Mouse (Mus musculus): ENCODE data around the gene Cib4. TPM values are rescaled to one million over a fixed set of nuclear protein-coding genes. Genes with fewer than 3 reads are reported as not detected.
A peak's percentile ranks its signal among the peaks of the same experiment; 100 is the strongest.

Cib4 gene
- total RNA-seq, 4 experiments from 2014 or later = 1.9 to 6.7 (median 3.7) TPM

DNA sequence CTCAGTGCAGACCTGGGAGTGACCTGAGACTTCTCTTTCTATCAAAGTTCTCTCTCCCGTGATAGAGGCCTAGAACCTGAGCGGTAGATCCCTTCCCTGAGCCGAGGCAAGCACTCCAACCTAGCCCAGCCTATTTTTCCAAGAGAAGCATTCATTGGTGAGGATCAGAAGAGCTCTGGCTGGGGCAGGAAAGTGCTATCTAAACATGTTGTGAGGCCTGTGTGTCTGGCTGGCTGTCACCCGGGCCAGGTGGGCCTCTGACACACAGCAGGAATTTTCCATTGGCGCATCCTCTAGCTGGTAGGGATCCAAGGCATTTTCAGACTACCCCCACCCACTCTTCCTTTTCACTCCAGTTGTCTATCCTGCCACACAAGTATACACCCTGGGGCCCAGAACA lies 26.2 kb upstream of the Cib4 start:
- no peak for DNase-seq

DNA sequence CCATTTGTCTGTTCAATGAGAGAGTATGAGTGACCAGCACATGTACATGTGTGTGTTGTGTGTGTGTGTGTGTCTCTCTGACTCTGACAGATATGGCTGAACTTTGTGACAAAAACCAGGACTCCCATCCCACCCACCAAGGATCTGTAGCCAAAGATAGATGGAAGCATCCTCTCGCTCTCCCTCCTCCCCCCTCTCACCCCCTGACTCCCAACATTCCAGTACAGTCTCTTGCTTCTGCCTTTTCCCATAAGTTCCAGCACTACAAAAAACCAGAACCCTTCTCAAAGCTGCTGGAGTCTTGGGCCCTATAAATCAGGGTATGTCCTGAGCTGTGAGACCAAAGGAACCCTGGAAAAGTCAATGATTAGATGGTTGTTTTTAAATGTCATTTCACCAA lies 22.8 kb upstream of the Cib4 start:
- DNase-seq = no peak

DNA sequence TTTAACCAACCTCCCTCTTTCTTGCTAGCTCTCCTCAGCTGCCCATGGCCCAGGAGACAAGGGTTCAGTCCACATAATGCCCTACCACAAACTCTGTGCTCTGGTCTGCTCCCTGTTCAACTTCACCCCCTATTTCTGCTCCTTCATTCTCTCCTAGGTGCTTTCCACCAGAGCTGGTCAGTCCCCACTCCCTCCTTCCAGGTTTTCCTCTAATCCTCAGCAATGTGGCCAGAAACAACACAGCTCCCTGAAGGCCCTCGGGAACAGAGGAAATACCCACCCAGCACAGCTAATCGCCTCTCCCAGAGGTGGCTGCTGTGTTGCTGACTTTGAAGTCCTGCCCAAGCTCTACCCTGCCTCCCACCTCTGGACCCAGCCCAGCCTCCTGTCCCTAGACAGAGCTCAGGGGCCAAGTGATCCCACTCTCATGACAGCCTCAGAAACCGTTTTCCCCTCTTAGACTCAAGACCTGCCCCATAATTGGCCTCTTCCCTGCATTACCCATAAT lies 14.4 kb upstream of the Cib4 start:
- DNase-seq = no peak

DNA sequence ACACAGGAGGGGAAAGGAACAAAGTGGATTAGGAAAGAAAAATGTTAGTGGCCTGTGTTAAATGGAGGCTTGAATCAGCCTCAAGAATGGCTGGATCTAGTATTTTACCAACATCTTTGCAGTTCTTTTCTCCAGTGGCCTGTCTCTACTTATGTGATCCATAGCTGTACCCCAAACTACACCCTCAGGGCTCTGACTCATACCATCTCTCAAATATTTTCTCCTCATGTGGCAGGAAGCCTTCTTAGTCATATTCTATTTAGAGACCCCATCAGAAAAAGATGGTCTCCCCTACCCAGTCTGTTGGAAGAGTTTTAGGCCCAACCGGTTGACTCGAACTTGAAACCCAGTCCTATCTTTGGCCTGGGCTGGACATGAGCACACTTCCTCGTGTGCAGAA lies 13.8 kb upstream of the Cib4 start:
- DNase-seq = no peak

DNA sequence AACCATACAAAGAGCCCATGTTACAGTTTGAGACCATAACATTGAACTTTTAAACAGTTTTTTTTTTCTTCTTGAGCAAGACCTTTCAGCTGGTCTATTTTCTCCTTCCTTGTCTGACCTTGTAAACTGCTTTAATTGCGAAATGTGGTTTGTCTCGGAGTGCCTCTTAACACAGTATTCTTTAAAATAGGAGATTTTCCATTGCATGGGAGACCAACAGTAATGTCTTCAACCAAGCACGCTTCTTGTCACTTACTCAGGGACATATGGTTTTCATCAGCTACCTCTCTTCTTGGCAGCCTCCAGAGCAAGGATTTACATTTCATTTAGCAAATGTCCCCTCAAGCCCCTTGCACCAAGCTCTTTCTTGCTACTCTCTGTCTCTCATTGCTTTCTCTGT lies 10.6 kb upstream of the Cib4 start:
- DNase-seq = no peak

DNA sequence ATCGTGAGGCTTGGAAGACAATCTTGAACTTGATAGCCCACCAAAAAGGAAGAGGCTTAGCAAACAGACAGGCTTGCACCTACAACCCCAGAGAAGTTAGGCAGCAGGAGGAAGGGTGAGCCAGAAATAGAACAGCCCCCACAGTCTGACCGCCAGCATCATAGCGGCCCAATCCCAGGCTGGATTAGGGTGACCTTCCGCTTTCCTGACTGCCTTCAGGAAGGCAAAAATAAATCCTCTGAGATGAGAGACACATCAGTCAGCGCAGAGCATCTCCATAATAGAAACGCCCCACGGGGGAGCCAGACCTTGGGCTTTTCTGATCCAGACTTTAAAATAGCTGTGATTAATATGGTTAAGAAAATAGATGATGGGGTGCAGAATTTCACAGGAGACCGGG lies 9.3 kb upstream of the Cib4 start:
- peak; percentile 69 for DNase-seq

DNA sequence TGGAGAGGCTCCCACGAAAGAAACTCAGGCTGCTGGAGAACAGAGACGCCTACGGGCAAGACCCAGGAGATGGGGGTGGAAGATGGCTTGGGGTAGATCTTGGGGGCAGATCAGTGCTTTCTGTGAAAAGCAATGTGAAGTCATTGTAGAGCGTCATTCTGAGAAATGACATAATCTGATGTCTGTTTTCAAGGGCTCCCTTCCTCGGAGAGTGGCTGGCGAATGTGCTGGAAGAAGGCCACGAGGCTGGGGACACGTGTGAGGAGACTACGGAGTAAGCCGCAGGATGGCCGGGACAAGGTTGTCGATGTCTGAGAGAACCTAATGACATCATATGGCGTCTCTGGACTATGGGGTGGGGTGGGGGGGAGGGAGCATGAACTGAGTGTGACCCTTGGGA lies 8.3 kb upstream of the Cib4 start:
- peak; percentile 77 for DNase-seq

DNA sequence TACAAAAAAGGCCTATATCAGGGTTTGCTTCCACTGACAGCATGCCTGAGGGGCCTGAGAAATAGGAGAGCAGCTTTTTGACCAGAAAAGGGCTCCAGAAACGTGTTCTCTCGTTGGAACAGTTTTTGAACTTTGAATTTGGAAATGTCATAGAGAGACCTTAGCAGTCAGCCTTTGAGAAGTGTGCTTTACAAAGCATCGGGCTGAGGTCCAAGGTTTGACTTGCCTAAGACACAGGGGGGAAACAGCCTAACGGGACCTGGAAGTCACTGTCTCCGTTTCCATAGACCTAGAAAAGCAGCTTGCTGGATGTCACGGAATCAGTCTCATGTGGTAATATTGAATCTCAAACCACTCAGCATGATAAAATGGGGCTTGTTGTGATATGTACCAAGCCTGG lies 6.4 kb upstream of the Cib4 start:
- DNase-seq = peak; percentile 62

DNA sequence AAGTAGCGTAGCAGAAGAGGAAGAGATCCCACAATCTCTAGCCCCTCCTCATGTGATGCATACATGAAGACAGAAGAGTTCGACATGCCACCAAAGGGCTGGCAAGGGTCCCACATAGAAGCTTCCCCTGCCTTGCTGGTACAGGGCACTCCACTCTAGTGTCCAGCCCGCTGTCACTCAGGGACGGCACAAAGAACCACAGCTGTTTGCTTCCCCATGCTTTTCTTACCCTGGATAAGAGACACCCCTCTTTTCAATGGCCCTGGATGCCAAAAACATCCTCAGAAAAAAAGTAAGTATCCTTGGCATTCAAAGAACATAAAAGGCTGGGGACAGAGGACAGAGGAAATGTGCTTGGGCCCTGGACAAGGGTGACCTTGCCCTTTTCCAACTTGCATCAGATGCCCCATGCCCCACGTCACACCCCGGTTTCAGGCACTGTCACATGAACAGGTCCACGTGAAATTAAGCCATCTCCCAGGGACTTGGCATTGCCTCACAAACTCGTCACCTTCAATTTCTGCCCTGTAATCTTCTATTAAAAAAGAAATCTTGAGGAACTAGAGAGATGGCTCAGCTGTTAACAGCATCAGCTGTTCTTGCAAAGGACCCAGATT lies 5.5 kb upstream of the Cib4 start:
- DNase-seq = peak; percentile 96

DNA sequence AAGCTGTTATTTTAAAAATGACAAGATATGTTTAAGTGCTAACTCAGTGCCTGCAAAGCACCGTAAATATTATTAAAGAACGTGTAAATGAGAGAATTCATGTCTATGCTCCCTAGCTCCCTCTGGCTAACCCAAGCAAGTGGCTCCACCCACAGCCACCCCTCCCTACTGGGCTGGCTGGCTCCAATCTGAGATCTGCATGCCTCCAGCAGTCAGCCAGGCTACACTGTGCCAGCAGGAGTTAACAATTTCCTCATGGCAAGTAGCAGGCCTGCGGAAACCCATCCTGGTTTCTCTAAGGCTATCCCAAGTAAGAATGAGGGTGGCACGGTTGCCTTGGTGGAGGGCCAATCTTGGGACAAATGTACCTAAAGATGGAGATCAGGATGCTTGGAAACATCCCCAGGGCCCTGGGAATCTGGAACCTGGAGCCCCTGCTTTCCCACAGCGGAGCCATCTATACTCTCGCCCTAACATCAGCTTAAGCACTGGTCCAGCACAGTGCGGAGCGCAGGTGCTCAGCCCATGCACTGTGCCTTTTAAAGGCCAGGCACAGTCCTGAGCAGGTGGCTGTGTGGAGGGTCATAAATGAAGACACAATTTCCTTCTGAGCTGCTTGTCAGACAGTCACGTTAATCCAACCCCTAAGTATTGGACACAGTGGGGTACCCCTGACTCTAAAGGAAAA lies 4.8 kb upstream of the Cib4 start:
- DNase-seq = peak; percentile 85

DNA sequence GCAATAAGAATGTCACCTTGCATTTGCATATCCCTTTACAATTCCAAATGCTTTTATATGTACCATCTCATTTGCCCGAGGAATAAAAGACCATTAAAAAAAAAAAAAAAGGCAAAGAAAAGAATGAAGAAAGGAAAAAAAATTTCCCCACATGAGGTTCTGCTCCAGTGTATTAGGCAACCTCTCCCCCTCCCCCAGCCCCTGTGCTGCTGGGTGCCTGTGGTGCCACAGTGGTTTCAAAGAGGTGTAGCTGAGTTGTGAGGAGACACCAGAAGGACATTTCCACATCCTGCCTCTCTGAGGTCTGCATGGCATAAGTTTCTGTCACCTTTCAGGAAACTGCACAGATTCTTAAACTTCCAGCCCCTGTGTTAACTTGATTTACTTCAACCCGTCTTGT lies 3.0 kb upstream of the Cib4 start:
- no peak for DNase-seq

DNA sequence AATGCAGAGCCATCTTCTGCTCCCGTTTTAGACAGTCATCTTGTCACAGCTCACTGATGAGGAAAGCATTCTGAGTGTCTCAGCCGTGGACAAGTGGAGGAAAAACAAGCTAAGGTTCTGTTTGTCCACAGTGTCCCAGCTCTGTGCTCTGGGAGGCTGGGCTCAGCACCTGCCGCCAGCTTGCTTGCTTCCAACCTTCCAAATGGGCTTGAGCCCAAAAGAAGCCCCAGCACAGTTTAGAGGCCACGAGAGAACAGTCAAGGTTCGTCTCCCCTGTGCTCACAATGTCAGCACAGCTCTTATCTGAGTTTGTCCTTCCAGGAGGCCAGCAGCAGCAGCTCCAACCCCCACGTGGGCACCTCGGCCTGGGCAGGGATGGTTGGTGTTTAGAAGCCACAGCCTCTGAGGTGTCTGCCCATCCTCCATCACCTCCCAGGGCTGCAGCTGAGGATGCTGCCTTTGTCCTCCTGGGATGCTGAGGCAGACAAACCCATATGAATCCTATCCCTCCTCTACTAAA lies 9.5 kb downstream of the Cib4 start:
- peak; percentile 79 for DNase-seq

DNA sequence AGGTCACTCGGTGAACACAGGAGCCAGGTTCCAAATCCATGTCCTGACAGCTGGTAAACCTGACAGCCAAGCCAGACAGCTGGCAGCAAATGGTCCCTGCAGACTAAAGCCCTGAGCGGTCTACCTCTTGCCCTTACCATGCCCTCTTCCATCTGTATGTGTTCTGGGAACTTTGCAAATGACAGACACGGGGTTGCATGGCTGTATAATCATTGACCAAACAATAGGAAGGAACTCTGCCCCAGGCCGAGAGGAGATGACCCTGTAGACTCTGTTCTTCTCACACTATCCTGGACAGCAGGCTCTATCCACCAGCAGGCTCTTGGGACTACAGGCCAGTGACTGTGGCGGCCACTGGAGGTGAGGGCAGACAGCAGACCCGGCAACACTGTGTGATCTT lies 11.0 kb downstream of the Cib4 start:
- DNase-seq = no peak

DNA sequence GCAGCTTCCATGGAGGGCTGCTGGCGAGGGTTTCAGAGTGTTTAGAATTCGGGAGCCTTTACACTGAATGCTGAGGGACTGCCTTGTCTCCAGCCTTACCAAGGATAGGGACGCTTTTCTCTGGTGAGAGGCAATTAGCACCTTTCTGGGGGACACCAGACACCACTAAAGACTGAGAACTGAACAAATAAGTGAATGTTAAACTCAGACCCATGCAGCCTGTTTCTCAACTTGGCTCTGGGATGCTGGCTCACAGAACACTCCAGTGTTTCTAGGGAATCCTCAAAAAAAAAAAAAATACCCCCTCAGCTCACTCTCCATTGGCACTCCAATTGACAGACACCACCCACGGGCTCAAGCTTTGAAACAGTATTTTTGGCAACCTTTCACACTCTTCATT lies 16.7 kb downstream of the Cib4 start:
- DNase-seq = no peak

DNA sequence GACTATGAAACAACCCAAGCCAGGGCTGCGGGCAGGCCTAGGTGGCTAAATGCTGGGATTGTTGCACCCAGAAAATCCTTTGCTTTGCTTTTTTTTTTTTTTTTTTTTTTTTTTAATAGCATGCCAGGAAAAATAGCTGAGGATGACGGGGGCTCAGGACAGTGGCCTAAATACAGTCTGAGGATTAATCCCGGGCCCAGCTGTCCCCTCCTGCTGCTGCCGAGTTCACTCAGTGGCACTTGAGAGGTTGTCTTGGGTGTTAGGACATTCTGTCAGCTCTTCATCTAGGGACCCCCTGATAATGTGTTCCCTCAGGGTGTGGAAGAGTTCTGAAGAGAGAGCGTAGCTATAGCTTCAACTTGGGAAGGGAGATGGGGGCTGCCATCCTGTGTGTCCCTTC lies 18.5 kb downstream of the Cib4 start:
- DNase-seq = no peak

DNA sequence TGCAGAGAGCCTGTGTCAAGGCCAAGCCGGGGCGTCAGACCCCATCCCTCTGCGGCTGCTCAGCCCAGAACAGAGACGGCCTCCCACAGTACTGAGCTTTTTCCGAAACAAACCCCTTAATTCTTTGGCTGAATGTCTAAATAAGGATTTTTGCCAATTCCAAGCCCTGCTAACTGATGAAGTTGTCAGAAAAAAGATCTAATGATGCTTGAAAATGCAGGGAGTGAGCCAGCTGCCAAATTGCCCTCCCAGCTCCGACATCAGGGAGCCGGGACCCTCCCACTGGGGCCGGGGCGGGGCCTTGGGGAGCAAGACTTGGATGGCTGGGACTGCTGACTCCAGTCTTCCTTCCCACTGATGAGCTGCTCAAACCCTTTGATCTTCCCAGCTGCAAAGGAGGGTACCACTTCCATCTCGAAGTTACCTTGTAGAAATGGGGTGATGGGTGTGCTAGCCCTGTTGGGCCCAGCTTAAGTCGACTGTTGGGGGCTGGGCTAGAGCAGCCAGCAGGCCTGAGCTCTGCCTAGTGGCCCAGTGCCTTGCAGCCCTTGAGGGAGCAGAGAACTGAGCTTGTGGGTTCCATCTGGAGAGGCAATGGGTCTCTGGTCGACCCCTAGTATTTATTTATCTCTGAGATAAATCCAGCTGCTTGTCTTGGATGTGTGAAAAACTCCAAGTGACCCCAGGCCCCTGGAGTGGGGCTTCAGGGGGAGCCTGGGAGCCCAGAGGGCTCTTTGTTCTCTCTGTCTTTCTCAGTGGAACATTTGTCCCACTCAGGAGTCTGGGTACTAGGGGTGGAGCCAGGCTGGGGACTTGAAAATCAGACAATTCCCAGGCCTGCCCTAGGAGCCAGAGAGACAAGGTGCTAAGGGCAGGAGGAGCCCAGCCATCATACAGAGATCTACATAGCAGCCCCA lies 19.5 kb downstream of the Cib4 start:
- no peak for DNase-seq

DNA sequence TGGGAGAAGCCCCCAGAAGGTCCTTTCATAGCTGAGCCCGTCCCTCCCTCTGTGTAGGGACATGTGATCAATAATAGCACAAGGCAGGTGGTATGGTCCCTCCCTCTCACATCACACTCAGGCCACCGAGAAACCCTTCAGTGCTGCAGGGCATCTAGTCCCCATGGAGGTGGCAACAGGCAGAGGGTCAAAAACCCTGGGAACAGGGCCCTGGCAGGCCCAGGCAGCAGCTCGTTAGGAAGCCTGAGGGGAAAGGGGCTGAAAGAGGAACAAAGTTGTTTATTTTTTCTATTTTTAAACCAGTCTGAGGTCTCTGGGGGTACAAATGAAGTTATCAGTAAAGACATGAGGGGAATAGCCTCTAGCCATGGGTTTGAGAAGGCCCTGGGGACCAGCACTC lies 21.4 kb downstream of the Cib4 start:
- DNase-seq = no peak

DNA sequence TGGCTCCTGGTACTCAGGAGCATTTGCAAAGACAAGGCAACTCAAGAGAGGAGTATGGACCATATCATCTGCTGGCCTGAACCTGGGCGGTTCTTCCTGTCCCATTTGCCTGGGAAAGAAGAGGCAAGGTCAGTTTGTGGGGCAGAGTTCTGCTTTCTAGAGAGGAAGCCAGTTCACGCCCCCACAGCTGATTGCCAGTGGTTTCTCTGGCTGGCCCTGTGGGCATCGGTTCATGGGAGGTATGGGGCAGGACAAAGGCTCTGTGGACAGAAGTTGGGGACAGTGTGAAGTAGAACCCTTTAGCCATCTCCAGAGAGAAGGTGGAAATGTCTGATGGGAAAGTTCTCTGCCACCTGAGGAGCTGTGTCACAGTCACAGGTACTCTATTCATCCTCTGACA lies 22.5 kb downstream of the Cib4 start:
- DNase-seq = no peak

DNA sequence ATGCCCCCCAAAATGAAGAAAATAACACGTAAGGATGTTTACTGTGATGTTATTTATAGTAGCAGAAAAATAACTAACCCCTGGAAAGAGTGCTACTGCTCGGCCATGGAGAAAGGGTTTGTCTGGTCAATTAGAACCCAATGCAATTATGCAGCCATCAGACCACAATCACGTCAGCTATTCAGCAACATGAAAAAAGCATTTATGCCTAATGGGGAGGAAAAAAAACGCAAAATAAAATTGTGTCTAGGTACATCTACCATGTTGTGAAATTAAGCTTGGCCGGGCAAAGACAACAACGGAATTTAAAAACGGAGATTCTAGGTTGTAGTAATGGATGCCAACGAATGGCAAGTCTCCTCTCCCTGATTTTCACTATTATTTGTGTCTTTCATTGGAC lies 23.2 kb downstream of the Cib4 start:
- no peak for DNase-seq

DNA sequence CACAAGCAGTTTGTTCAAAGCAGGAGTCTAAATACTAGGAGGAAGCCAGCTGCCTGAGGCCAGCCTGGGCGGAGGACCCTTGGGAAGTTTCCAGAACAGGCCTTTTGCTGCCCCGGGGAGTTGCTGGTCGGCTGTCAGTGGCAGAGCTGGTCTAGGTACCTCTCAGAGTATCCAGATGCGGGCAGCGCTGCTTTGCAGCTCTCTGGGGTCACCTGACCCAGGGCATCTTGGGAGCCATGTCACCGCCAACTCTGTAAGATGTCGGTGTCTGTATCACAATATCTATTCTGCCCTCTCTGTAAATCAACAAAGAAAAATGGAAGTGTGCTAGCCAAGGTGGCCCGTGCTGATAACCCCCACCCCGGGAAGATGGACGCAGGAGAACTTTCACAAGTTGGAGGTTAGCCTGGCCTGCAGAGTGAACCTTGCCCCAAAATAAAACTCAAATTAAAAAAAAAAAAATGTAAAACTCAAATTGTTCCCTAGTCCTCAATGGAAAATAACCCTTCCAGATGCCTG lies 25.4 kb downstream of the Cib4 start:
- DNase-seq = no peak

DNA sequence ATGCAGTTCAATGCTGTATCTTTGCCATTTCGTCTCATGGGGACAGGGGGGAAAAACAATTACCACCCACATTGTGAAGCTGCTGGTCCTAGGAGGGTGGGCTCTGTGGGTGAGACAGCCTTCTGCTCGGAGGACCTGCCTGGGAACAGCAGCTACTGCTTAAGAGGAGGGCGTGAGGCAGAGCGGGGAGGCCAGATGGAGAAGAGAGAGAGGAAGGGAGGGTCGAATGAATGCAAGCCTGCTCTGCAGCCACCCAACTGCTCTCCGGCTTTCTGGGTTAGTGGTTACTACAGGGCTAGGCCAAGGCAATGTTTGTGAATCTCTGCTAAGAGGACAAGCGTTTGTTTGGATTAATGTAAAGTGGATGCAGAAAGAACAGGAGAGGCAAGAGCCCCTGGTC lies 26.1 kb downstream of the Cib4 start:
- DNase-seq = no peak

DNA sequence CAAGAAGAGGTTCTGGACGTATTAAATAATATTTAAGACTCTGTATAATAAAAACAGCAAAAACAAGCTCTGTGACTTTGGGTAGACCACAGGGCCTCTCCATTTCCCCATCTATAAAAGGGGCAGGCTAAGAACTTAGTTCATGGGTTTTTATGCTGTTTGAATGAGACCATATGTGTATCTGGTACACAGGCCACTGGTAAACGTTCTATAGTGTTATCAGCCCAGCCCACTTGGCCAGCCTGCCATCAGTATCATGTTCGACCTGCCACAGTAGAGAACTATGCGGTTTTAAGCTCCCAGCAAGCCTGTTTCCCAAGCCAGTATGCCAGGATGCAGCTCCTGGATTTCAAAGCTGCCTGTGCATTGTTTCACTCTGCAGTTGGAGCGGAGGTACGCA lies 27.1 kb downstream of the Cib4 start:
- no peak for DNase-seq

DNA sequence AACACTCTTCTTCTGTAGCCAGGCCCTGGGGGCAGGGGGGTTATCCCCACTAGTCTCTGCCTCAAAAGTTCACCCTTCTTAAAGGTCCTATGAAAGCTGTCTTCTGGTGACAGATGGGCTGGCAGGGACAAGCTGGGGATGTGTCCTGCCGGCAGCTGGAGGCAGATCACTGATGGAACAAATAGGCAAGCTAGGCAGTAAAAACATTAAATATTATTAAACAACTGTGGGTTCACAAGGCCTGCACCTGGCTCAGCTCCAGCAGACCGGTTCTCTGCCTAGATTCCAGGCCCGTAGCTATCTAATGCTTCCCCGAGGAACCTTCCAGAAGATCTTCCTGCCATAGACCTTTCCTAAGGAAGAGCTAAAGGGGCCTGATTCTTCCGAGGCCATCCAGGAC lies 27.5 kb downstream of the Cib4 start:
- DNase-seq = no peak

Data from adrenal gland, adult 8-10 months (tissue).